Mouse (Mus musculus) CH12.LX (cell line): Measurements from ENCODE around the gene Slc22a5.

Experiments used
- CHD1 ChIP-seq: IDR thresholded peaks from 2 replicates; pipeline ENCODE4 v1.6.1; 2012; ENCODE audit warnings: low read depth, low read length, improper control_type of control experiment, inconsistent platforms
- CHD2 ChIP-seq: IDR thresholded peaks from 2 replicates; pipeline ENCODE4 v1.6.1; 2011; ENCODE audit warnings: low read length, improper control_type of control experiment
- CTCF ChIP-seq, 2 experiments: IDR thresholded peaks in 1 of 2; conservative IDR thresholded peaks in 1 of 2; 2 replicates each; pipeline ENCODE4 v1.5.1; 2011 to 2012; ENCODE audit warnings: low read depth in 2 of 2, low read length in 2 of 2, improper control_type of control experiment in 1 of 2, inconsistent platforms in 1 of 2, mild to moderate bottlenecking in 1 of 2, moderate library complexity in 1 of 2
- EP300 ChIP-seq: IDR thresholded peaks from 2 replicates; pipeline ENCODE4 v1.6.1; 2011; ENCODE audit warnings: low read length, improper control_type of control experiment
- ETS1 ChIP-seq: conservative IDR thresholded peaks from 2 replicates; pipeline ENCODE4 v1.6.1; 2012; ENCODE audit warnings: low read depth, mild to moderate bottlenecking, inconsistent platforms, low read length, improper control_type of control experiment, moderate library complexity
- GABPA ChIP-seq: IDR thresholded peaks from 2 replicates; pipeline ENCODE4 v1.6.1; 2012; ENCODE audit warnings: low read depth, low read length, improper control_type of control experiment, inconsistent platforms; ENCODE audit not compliant: insufficient replicate concordance
- IRF4 ChIP-seq: IDR thresholded peaks from 2 replicates; pipeline ENCODE4 v1.6.1; 2014; ENCODE audit warnings: low read depth, mild to moderate bottlenecking, inconsistent platforms, low read length, improper control_type of control experiment
- MAX ChIP-seq: IDR thresholded peaks from 2 replicates; pipeline ENCODE4 v1.6.1; 2011; ENCODE audit warnings: low read length, improper control_type of control experiment
- POLR2A ChIP-seq: IDR thresholded peaks from 2 replicates; pipeline ENCODE4 v1.6.1; 2011; ENCODE audit warnings: low read depth, mild to moderate bottlenecking, improper control_type of control experiment, low read length
- RAD21 ChIP-seq: IDR thresholded peaks from 2 replicates; pipeline ENCODE4 v1.6.1; 2011; ENCODE audit warnings: low read depth, mild to moderate bottlenecking, low read length, improper control_type of control experiment, moderate library complexity
- SIN3A ChIP-seq: IDR thresholded peaks from 2 replicates; pipeline ENCODE4 v1.6.1; 2012; ENCODE audit warnings: low read length, improper control_type of control experiment, inconsistent platforms
- TBP ChIP-seq: conservative IDR thresholded peaks from 2 replicates; pipeline ENCODE4 v1.6.1; 2011; ENCODE audit warnings: low read depth, low read length, improper control_type of control experiment
- USF1 ChIP-seq: IDR thresholded peaks from 2 replicates; pipeline ENCODE4 v1.6.1; 2014; ENCODE audit warnings: low read depth, mild to moderate bottlenecking, inconsistent platforms, low read length, improper control_type of control experiment

DNA sequence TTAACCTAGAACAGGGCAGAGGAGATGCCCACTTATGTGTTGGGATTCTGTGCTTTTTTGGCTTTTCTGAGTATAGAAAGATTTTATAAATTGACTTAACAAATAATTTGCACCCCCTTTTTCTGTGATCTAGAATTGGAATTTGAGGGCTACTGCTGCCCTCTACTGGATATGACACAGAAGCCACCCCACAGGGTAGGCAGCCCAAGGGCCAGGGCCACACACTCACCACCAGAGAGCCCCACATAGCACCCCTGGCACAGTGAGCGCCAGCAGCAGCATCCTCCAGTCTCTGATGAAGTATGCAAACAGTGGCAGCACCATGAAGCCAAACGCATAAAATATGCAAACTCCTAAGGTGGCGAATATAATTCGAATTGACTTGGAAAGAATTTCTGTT is 16.8 kb downstream of the Slc22a5 start:
- no peak for TF ChIP-seq USF1
- TF ChIP-seq CHD1, result no peak
- no peak for TF ChIP-seq IRF4
- no peak for TF ChIP-seq CHD2
- TF ChIP-seq EP300, result no peak
- TF ChIP-seq CTCF (conservative IDR thresholded peaks at IDR 0.05 in 1 of 2, IDR thresholded peaks at IDR 0.05 in 1 of 2; ENCODE audit: low read depth in 2 of 2, low read length in 2 of 2), result peak in 1 of 2 experiments; percentile 83; a peak in 2 of 4 replicates
- peak; percentile 61 for TF ChIP-seq RAD21
- TF ChIP-seq MAX, result no peak
- no peak for TF ChIP-seq POLR2A
- no peak for TF ChIP-seq SIN3A
- no peak for TF ChIP-seq GABPA
- TF ChIP-seq ETS1, result no peak
- no peak for TF ChIP-seq TBP
